Mouse (Mus musculus) lung, postnatal 10 days (tissue): ENCODE measurements at regions not wholly inside any gene's neighbourhood (a gene's known extent, or its start where the extent isn't known, plus 50 kb on each side); places are given as distances from the start of the nearest gene placed in this dataset.

Experiments
- DNase-seq: peaks from one replicate; pipeline ENCODE4 v3.0.0; 2021

DNA sequence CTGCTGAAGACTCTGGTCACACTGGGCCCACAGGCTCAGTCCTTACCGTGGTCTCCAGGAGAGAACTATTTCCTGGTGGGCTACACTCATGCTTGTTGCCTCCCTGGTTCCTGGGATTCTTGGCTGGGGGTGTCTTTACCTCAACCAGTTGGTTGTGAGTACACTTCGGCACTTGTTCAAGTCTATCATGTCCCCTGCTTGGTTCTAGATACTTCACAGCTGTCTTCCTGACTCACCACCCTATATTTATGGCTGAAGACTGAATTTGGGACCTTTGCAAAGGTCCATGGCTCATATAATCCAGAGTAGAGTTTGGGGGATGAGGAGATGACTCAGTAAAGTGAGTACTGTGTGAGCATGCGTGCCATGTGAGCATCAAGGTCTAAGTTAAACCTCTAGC lies 245.0 kb upstream of the Habp2 start:
- DNase-seq: no peak

- DNase-seq: no peak
These were observed 240.1 kb upstream of the Habp2 start for GRCm38 (mm10) chr19:56046784-56047390.

GRCm38 (mm10) chr19:56054186-56054585 lies 232.8 kb upstream of the Habp2 start:
- no peak for DNase-seq

- no peak for DNase-seq
These were observed 230.5 kb upstream of the Habp2 start for GRCm38 (mm10) chr19:56056397-56056796.

- DNase-seq: no peak
These were observed 224.9 kb upstream of the Habp2 start for GRCm38 (mm10) chr19:56061882-56062540.

DNA sequence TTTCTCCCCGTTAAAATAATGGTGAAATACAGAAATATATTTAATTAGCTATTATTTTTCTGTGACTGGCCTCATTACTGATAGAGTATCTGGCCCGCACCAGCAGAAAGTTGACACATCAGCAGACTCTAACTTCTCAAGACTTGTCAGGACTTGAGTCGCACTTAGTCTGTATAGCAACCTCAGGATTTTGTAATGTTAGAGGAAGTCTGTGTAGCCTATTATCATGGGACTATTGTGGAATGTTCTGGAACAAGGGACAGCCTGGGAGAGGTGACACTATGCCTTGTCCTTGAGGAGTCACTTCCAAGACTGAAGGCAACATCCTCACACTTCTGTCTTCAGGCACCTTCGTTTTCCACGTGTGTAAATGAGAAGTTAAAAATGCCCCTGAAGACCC lies 223.8 kb upstream of the Habp2 start:
- no peak for DNase-seq

- DNase-seq: no peak
These were observed 221.2 kb upstream of the Habp2 start for GRCm38 (mm10) chr19:56065730-56066129.

DNA sequence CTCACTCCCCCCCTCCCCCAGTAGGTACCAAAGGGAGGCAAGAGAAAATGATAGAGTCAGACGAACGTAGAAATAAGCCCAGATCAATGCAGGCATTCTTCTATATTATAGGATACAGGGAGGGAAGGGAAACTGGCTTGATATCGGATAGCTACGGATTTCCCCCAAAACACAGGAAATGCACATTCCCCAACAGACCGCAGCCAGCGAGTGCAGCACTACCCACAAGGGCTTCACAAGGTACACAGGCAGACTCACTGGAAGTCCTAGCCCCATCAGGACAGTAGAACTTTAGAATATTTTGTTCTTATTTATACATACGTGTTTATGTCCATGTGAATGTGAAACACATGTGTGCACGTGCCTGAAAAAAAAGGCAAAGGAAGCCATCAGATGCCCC lies 218.8 kb upstream of the Habp2 start:
- DNase-seq: no peak

DNA sequence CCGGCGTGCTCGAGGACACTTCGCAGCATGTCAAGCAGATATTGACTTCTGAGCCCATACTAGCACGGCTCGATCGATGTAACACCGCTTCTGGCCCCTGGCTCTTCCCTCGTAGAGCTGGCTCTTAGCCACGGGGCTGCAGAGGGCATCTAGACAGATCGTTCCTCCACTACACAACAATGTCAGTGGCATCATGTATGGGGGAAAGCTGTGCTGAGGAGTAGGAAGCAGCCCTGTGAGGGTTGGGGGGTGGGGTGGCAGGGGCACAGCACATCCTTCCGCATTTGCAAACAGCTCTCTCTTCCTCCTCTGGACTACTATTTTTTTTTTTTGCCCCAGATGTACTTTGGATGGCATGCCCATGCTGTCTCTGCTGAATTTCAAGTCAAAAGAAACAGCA lies 218.1 kb upstream of the Habp2 start:
- DNase-seq: no peak

GRCm38 (mm10) chr19:56069266-56069665 lies 217.7 kb upstream of the Habp2 start:
- no peak for DNase-seq

DNA sequence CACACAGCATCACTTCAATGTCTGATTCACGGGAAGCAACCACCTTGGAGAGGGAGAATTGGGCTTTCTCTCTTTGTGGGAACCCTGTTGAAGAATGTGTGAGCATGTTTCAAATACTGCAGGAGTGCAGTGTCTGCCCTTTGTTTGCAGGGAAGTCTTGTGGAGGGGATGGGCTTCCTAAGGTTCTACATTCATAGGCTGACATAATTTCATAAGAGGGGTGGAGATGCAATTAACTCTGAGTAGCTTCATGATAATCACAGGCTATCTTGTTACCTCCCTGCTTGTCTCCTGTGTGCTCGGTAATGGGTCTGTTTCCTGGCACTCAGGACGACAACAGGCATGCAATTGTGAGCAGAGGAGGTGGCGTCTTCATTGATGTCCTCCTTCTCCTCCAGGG lies 215.6 kb upstream of the Habp2 start:
- DNase-seq: no peak

GRCm38 (mm10) chr19:56076128-56076527 lies 210.8 kb upstream of the Habp2 start:
- DNase-seq: no peak

GRCm38 (mm10) chr19:56077491-56077890 lies 209.4 kb upstream of the Habp2 start:
- no peak for DNase-seq

GRCm38 (mm10) chr19:56086413-56087083 lies 200.4 kb upstream of the Habp2 start:
- no peak for DNase-seq

DNA sequence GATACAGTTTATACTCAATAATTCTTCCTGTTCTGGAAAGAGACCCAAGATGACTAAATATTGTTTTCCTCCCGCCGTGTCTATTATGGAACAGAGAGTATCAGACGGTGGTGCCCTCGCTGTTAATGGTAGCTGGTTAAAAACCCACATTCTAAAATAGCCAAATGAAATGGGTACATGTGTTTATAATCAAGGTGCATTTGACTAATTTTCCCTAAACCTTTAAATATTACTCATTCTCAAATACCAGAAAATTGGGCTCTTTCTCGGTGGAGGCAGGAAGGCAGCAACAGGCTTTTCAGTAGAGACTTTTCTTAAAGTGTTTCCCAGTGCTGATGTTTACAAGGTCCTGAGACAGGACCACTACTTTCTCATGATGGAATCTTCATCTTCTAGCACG lies 199.8 kb upstream of the Habp2 start:
- no peak for DNase-seq

GRCm38 (mm10) chr19:56089795-56090375 lies 197.1 kb upstream of the Habp2 start:
- DNase-seq: no peak

GRCm38 (mm10) chr19:56091581-56091980 lies 195.4 kb upstream of the Habp2 start:
- no peak for DNase-seq

GRCm38 (mm10) chr19:56095873-56096272 lies 191.1 kb upstream of the Habp2 start:
- DNase-seq: peak; percentile 54

GRCm38 (mm10) chr19:56099725-56100124 lies 187.2 kb upstream of the Habp2 start:
- no peak for DNase-seq

DNA sequence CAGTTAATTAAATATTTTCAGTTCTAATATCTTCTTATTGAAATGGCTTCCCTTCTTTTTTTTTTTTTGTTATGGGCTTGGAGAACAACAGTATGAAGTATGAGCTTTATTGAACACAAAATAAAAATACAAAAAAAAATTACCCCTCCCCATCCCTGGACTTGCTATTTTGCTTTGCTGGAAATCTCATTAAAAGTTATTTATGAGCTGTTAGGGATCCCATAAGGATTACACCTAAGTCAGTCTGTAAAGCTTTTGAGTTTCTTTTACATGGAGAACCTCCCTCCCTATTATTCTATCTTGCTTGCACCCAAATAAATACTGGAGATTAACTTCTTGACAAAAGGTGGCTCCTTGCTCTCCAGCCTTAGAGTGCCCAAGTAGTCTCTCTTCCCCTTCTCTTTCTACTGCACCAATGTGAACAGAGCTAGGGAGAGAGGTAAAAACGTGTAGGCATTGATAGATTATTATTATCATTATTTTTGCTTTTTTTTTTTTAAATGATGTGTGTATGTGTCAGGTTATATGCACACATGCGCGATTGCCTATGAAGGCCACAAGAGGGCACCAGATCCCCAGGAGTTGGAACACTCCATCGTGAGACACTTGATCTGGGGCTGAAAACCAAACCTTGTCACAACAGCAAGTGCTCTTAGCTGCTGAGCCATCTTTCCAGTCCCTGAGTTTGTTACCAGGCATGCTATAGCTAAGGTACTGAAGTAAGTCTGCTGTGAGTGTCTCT lies 186.6 kb upstream of the Habp2 start:
- DNase-seq: no peak

DNA sequence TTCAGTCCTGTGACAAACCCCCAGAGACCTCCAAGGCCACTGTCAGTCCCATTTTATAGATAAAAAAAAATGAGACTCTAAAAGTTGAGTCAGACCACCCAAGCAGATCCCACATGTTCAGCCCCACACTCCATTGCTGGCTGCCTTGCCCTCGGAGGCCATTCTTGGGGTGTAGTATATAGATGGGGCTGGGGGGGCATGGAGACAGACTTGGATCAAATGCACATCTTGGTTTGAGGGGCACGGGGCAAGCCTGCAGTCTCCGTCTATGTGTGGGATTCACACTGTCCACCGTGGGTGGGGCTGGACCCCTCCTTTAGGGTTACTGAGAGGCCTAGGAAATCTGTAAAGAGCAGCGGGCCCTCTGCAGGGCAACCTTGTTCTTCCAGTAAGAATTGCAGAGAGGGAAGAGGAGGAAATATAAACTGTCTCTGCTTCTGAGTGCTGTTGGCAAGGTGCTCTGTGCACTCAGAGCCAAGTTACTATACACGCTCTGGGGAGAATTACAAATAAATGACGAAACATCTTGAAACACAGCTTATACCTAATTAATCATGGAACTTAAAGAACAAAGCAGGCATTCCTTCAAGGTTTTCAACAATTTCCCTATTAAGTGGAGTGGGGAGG lies 184.4 kb upstream of the Habp2 start:
- DNase-seq: no peak

DNA sequence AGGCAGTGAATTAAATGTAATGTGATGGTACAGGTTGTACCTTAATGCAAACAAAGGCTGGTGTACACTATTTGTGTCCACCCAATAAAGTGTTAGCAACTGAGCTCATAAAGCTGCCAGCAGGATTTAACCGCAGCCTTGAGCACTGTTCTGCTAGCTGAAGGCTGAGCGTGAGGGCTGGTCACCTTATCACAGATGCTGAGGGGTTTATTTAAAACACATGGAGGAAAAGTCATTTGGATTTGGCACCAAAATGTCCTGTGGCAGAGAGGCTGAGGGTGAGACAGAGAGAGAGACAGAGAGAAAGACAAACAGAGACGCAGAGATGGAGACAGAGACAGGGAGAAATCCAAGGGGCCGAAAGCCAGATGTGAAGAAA lies 181.9 kb upstream of the Habp2 start:
- DNase-seq: no peak
